ENCODE assay signal across 8 mouse cellular contexts in the genomic region with DNA sequence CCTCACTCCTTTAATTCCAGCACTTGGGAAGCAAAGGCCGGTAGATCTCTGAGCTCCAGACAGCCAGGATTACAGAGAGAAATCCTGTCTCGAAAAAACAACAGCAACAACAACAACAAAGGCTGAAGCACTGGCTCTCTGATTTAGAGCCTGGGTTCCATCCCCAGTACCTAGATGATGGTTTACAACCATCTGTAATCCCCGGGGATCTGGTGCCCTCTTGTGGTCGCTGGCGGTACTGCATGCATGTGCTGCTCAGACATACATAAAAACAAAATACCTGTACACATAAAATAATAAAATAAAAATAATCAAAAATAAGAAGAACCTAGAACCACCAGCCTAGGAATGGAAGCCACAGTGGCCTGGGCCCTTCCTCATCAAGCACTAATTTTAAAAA. TPM values are rescaled to one million over a fixed set of nuclear protein-coding genes. Genes with fewer than 3 reads are reported as not detected.
DNase-seq lines count a peak whose midpoint lies in the region; ATAC-seq and TF ChIP-seq lines count a peak whose summit lies in the region.

No protein-coding gene starts in this region.

- H3K4me1 ChIP-seq in intestine, postnatal 0 days (replicated peaks; ENCODE audit: control insufficient read depth, insufficient read depth, low read length) = no peaks in the 10 kb centered on the region
- 0 out of 2 replicates have a peak, but pooled peaks cover 7% of the 10 kb centered on the region for H3K4me1 ChIP-seq in intestine, embryonic 16.5 days (ENCODE audit: control insufficient read depth, insufficient read depth, low read length)
- H3K4me1 ChIP-seq in CH12.LX (ENCODE audit: control insufficient read depth in 1 of 2, insufficient read depth in 2 of 2) = 0 out of 4 replicates have a peak, but pooled peaks cover 1 to 2% of the 10 kb centered on the region in 2 experiments
- no peaks in the 10 kb centered on the region for H3K4me1 ChIP-seq in embryonic facial prominence, embryonic 14.5 days (ENCODE audit: control insufficient read depth, insufficient read depth, low read length)
- H3K4me1 ChIP-seq in limb, embryonic 13.5 days = no peaks in the 10 kb centered on the region; the same call in 1 of the 2 replicates

- H3K4me2 ChIP-seq in intestine, postnatal 0 days (replicated peaks; ENCODE audit: low read depth) = no peak overlapping the region
- no peak overlapping the region for H3K4me2 ChIP-seq in intestine, embryonic 16.5 days (ENCODE audit: low read depth, low read length)
- H3K4me2 ChIP-seq in CH12.LX (ENCODE audit: insufficient read depth, low read depth, poor library complexity, severe bottlenecking) = peak overlapping the region; percentile 52; the same call in 1 of the 2 replicates
- H3K4me2 ChIP-seq in embryonic facial prominence, embryonic 14.5 days (ENCODE audit: low read depth, low read length) = 0 out of 2 replicates have a peak overlapping the region, but pooled peaks have one; percentile 5
- 0 out of 2 replicates have a peak overlapping the region, but pooled peaks have one; percentile 9 for H3K4me2 ChIP-seq in limb, embryonic 13.5 days (replicated peaks)

- H3K27me3 ChIP-seq in intestine, postnatal 0 days (replicated peaks; ENCODE audit: control insufficient read depth, insufficient read depth, low read length) = no peaks in the 10 kb centered on the region
- H3K27me3 ChIP-seq in intestine, embryonic 16.5 days (replicated peaks; ENCODE audit: control insufficient read depth, insufficient read depth, low read length) = no peaks in the 10 kb centered on the region
- peaks cover 67% of the 10 kb centered on the region for H3K27me3 ChIP-seq in CH12.LX (replicated peaks)
- H3K27me3 ChIP-seq in embryonic facial prominence, embryonic 14.5 days (replicated peaks; ENCODE audit: control insufficient read depth, insufficient read depth, low read length) = no peaks in the 10 kb centered on the region
- 0 out of 2 replicates have a peak, but pooled peaks cover 2% of the 10 kb centered on the region for H3K27me3 ChIP-seq in limb, embryonic 13.5 days

- H3K79me2 ChIP-seq in CH12.LX (replicated peaks; ENCODE audit: control insufficient read depth, extremely low read depth, insufficient read depth, poor library complexity, severe bottlenecking) = no peaks in the 10 kb centered on the region

- TF ChIP-seq POLR2A in CH12.LX (IDR thresholded peaks at IDR 0.05; ENCODE audit: low read depth, low read length) = no peak

- in situ Hi-C loops in CH12.LX (cut with MboI; ENCODE audit: low pct_ligation_motif_present, low pct_unique_long_range_greater_than_20kb, low sequenced_read_pairs) = no loop called here

- peak; percentile 47 for TF ChIP-seq RAD21 in CH12.LX (IDR thresholded peaks at IDR 0.05; ENCODE audit: low read depth, low read length)

- 10% methylated on average over 5 of the region's 5 CpGs for WGBS in intestine, postnatal 0 days
- WGBS in intestine, embryonic 16.5 days = 9% methylated on average over 5 of the region's 5 CpGs
- 13% methylated on average over 5 of the region's 5 CpGs for WGBS in embryonic facial prominence, embryonic 14.5 days
- WGBS in limb, embryonic 13.5 days = 11% methylated on average over 5 of the region's 5 CpGs

- no peak overlapping the region for H3K4me3 ChIP-seq in intestine, postnatal 0 days (ENCODE audit: low read depth, low read length)
- no peak overlapping the region for H3K4me3 ChIP-seq in intestine, embryonic 16.5 days (ENCODE audit: low read length)
- no peak overlapping the region for H3K4me3 ChIP-seq in CH12.LX (replicated peaks in 1 of 3; ENCODE audit: low read depth in 2 of 3, low read length in 2 of 3, poor library complexity in 1 of 3)
- H3K4me3 ChIP-seq in embryonic facial prominence, embryonic 14.5 days (ENCODE audit: low read depth, low read length) = no peak overlapping the region
- H3K4me3 ChIP-seq in limb, embryonic 13.5 days = no peak overlapping the region

- no peaks in the 10 kb centered on the region for H3K9me3 ChIP-seq in intestine, postnatal 0 days (ENCODE audit: control insufficient read depth)
- no peaks in the 10 kb centered on the region for H3K9me3 ChIP-seq in intestine, embryonic 16.5 days (ENCODE audit: control insufficient read depth, low read length)
- H3K9me3 ChIP-seq in CH12.LX (replicated peaks; ENCODE audit: low read length) = peaks cover 3% of the 10 kb centered on the region
- no peaks in the 10 kb centered on the region for H3K9me3 ChIP-seq in embryonic facial prominence, embryonic 14.5 days (ENCODE audit: control insufficient read depth, low read length)
- no peaks in the 10 kb centered on the region for H3K9me3 ChIP-seq in limb, embryonic 13.5 days

- peak; percentile 95 for TF ChIP-seq CTCF in intestine, postnatal 0 days (IDR thresholded peaks at IDR 0.05; ENCODE audit: low read depth)
- peak; percentile 93 to 100 for TF ChIP-seq CTCF in CH12.LX (conservative IDR thresholded peaks at IDR 0.05 in 1 of 2, IDR thresholded peaks at IDR 0.05 in 1 of 2; ENCODE audit: low read depth in 2 of 2, low read length in 2 of 2)

- DNase-seq in CH12.LX (ENCODE audit: extremely low read depth) (peak; percentile 71), adipocyte (ENCODE audit: low spot score) (peak; percentile 70)
- DNase-seq in embryonic facial prominence, embryonic 14.5 days (ENCODE audit: low spot score) = peak; percentile 33
- peak; percentile 48 for DNase-seq in retina, postnatal 7 days (ENCODE audit: low read depth, low spot score)

- dilution Hi-C loops in CH12.LX (cut with MboI; ENCODE audit: extremely low pct_ligation_motif_present, extremely low pct_unique_long_range_greater_than_20kb, low sequenced_read_pairs) = no loop called here

- H3K9ac ChIP-seq in intestine, postnatal 0 days (ENCODE audit: low read depth, low read length) = no peak overlapping the region
- no peak overlapping the region for H3K9ac ChIP-seq in intestine, embryonic 16.5 days (ENCODE audit: low read depth, low read length)
- H3K9ac ChIP-seq in CH12.LX (ENCODE audit: insufficient read depth, low read depth) = no peak overlapping the region
- H3K9ac ChIP-seq in embryonic facial prominence, embryonic 14.5 days (ENCODE audit: low read depth, low read length) = no peak overlapping the region
- no peak overlapping the region for H3K9ac ChIP-seq in limb, embryonic 13.5 days

- H3K36me3 ChIP-seq in intestine, postnatal 0 days (ENCODE audit: control insufficient read depth, insufficient read depth) = no peaks in the 10 kb centered on the region
- H3K36me3 ChIP-seq in intestine, embryonic 16.5 days (ENCODE audit: control insufficient read depth, insufficient read depth, low read length) = no peaks in the 10 kb centered on the region
- no peaks in the 10 kb centered on the region for H3K36me3 ChIP-seq in CH12.LX (replicated peaks in 1 of 2; ENCODE audit: control insufficient read depth in 1 of 2, insufficient read depth in 1 of 2, low read length in 1 of 2)
- no peaks in the 10 kb centered on the region for H3K36me3 ChIP-seq in embryonic facial prominence, embryonic 14.5 days (ENCODE audit: control insufficient read depth, insufficient read depth, low read length)
- no peaks in the 10 kb centered on the region for H3K36me3 ChIP-seq in limb, embryonic 13.5 days

- H3K27ac ChIP-seq in intestine, postnatal 0 days (ENCODE audit: low read depth, low read length) = no peak overlapping the region
- no peak overlapping the region for H3K27ac ChIP-seq in intestine, embryonic 16.5 days (ENCODE audit: low read length)
- no peak overlapping the region for H3K27ac ChIP-seq in CH12.LX (ENCODE audit: insufficient read depth, low read depth)
- no peak overlapping the region for H3K27ac ChIP-seq in embryonic facial prominence, embryonic 14.5 days (replicated peaks; ENCODE audit: low read depth, low read length)
- no peak overlapping the region for H3K27ac ChIP-seq in limb, embryonic 13.5 days

- no peak for TF ChIP-seq EP300 in CH12.LX (IDR thresholded peaks at IDR 0.05; ENCODE audit: low read length)

- ATAC-seq in intestine, postnatal 0 days = no peak
- no peak for ATAC-seq in intestine, embryonic 16.5 days
- ATAC-seq in embryonic facial prominence, embryonic 14.5 days (ENCODE audit: low read depth) = no peak
- no peak for ATAC-seq in limb, embryonic 13.5 days (ENCODE audit: low FRiP score, low read depth)
- no peak for ATAC-seq in megakaryocyte-erythroid progenitor cell, adult 5-6 weeks (replicated peaks; ENCODE audit: low FRiP score, low TSS enrichment, poor library complexity, severe bottlenecking)

RNA-seq across cellular contexts. Expression of gene Eif1, which starts 19.4 kb away (rescaled TPM):
- 1,650 and 1,730 TPM in 2 replicates for polyA plus RNA-seq in intestine, postnatal 0 days (2015; fragmentation: Nextera tagmentation; extraction: Ambion mirVana)
- polyA plus RNA-seq in intestine, embryonic 16.5 days (2015; fragmentation: Nextera tagmentation; extraction: Ambion mirVana) = 1,811 and 1,878 TPM in 2 replicates
- total RNA-seq in CH12.LX (2012; rRNA removed) (249 and 265 TPM in 2 replicates), CH12.LX (2014; rRNA removed) (401 and 406 TPM in 2 replicates)
- polyA plus RNA-seq in CH12.LX (2012; ENCODE audit: insufficient read length, low read depth) = 989 and 1,001 TPM in 2 replicates
- polyA plus RNA-seq in embryonic facial prominence, embryonic 14.5 days (2014; fragmentation: Nextera tagmentation; extraction: Ambion mirVana) = 1,802 and 1,879 TPM in 2 replicates
- polyA plus RNA-seq in limb, embryonic 13.5 days (2015; fragmentation: Nextera tagmentation; extraction: Ambion mirVana) = 1,631 and 1,669 TPM in 2 replicates
- 1,051 and 1,260 TPM in 2 replicates for total RNA-seq in megakaryocyte-erythroid progenitor cell, adult 5-6 weeks (2014; fragmentation: Nextera tagmentation)
- 170 and 204 TPM in 2 replicates for total RNA-seq in megakaryocyte-erythroid progenitor cell, adult 5-6 weeks (2017)

RNA-seq across cellular contexts. Expression of gene Krt42, which starts 30.6 kb away (rescaled TPM):
- 0.12 and 0.18 TPM in 2 replicates for polyA plus RNA-seq in intestine, postnatal 0 days (2015; fragmentation: Nextera tagmentation; extraction: Ambion mirVana)
- not detected in 2 replicates for polyA plus RNA-seq in intestine, embryonic 16.5 days (2015; fragmentation: Nextera tagmentation; extraction: Ambion mirVana)
- total RNA-seq in CH12.LX (2012; rRNA removed) (not detected in 2 replicates), CH12.LX (2014; rRNA removed) (not detected in 2 replicates)
- not detected in 2 replicates for polyA plus RNA-seq in CH12.LX (2012; ENCODE audit: insufficient read length, low read depth)
- polyA plus RNA-seq in embryonic facial prominence, embryonic 14.5 days (2014; fragmentation: Nextera tagmentation; extraction: Ambion mirVana) = 0.22 TPM in 1 of 2 replicates, not detected in the other
- polyA plus RNA-seq in limb, embryonic 13.5 days (2015; fragmentation: Nextera tagmentation; extraction: Ambion mirVana) = not detected in 2 replicates
- total RNA-seq in megakaryocyte-erythroid progenitor cell, adult 5-6 weeks (2014; fragmentation: Nextera tagmentation) = not detected in 2 replicates
- not detected in 2 replicates for total RNA-seq in megakaryocyte-erythroid progenitor cell, adult 5-6 weeks (2017)

RNA-seq across cellular contexts. Expression of gene Gast, which starts 33.9 kb away (rescaled TPM):
- polyA plus RNA-seq in intestine, postnatal 0 days (2015; fragmentation: Nextera tagmentation; extraction: Ambion mirVana) = 1.1 and 5.0 TPM in 2 replicates
- 0.77 and 0.80 TPM in 2 replicates for polyA plus RNA-seq in intestine, embryonic 16.5 days (2015; fragmentation: Nextera tagmentation; extraction: Ambion mirVana)
- total RNA-seq in CH12.LX (2012; rRNA removed) (not detected in 2 replicates), CH12.LX (2014; rRNA removed) (not detected in 2 replicates)
- not detected in 2 replicates for polyA plus RNA-seq in CH12.LX (2012; ENCODE audit: insufficient read length, low read depth)
- 1.0 and 1.1 TPM in 2 replicates for polyA plus RNA-seq in embryonic facial prominence, embryonic 14.5 days (2014; fragmentation: Nextera tagmentation; extraction: Ambion mirVana)
- not detected in 2 replicates for polyA plus RNA-seq in limb, embryonic 13.5 days (2015; fragmentation: Nextera tagmentation; extraction: Ambion mirVana)
- total RNA-seq in megakaryocyte-erythroid progenitor cell, adult 5-6 weeks (2014; fragmentation: Nextera tagmentation) = not detected in 2 replicates
- not detected in 2 replicates for total RNA-seq in megakaryocyte-erythroid progenitor cell, adult 5-6 weeks (2017)

RNA-seq across cellular contexts. Expression of gene Krt17, which starts 39.5 kb away (rescaled TPM):
- polyA plus RNA-seq in intestine, postnatal 0 days (2015; fragmentation: Nextera tagmentation; extraction: Ambion mirVana) = 5.3 and 7.8 TPM in 2 replicates
- 11.5 and 11.8 TPM in 2 replicates for polyA plus RNA-seq in intestine, embryonic 16.5 days (2015; fragmentation: Nextera tagmentation; extraction: Ambion mirVana)
- total RNA-seq in CH12.LX (2012; rRNA removed) = 0.76 and 0.97 TPM in 2 replicates
- 0.15 TPM in 1 of 2 replicates, not detected in the other for total RNA-seq in CH12.LX (2014; rRNA removed)
- polyA plus RNA-seq in CH12.LX (2012; ENCODE audit: insufficient read length, low read depth) = not detected in 2 replicates
- polyA plus RNA-seq in embryonic facial prominence, embryonic 14.5 days (2014; fragmentation: Nextera tagmentation; extraction: Ambion mirVana) = 129 and 152 TPM in 2 replicates
- 43.9 and 52.1 TPM in 2 replicates for polyA plus RNA-seq in limb, embryonic 13.5 days (2015; fragmentation: Nextera tagmentation; extraction: Ambion mirVana)
- not detected in 2 replicates for total RNA-seq in megakaryocyte-erythroid progenitor cell, adult 5-6 weeks (2014; fragmentation: Nextera tagmentation)
- not detected in 2 replicates for total RNA-seq in megakaryocyte-erythroid progenitor cell, adult 5-6 weeks (2017)

RNA-seq across cellular contexts. Expression of gene Krt16, which starts 51.6 kb away (rescaled TPM):
- not detected in 2 replicates for polyA plus RNA-seq in intestine, postnatal 0 days (2015; fragmentation: Nextera tagmentation; extraction: Ambion mirVana)
- polyA plus RNA-seq in intestine, embryonic 16.5 days (2015; fragmentation: Nextera tagmentation; extraction: Ambion mirVana) = not detected in 2 replicates
- 0.08 TPM in 1 of 2 replicates, not detected in the other for total RNA-seq in CH12.LX (2012; rRNA removed)
- total RNA-seq in CH12.LX (2014; rRNA removed) = not detected in 2 replicates
- polyA plus RNA-seq in CH12.LX (2012; ENCODE audit: insufficient read length, low read depth) = not detected in 2 replicates
- polyA plus RNA-seq in embryonic facial prominence, embryonic 14.5 days (2014; fragmentation: Nextera tagmentation; extraction: Ambion mirVana) = 1.2 and 1.8 TPM in 2 replicates
- polyA plus RNA-seq in limb, embryonic 13.5 days (2015; fragmentation: Nextera tagmentation; extraction: Ambion mirVana) = 0.13 and 0.19 TPM in 2 replicates
- not detected in 2 replicates for total RNA-seq in megakaryocyte-erythroid progenitor cell, adult 5-6 weeks (2014; fragmentation: Nextera tagmentation)
- total RNA-seq in megakaryocyte-erythroid progenitor cell, adult 5-6 weeks (2017) = not detected in 2 replicates

Comparison
In these comparisons a context has a peak if more than half of its experiments do, and no peak if none do; other contexts are left out.
1. H3K4me2 ChIP-seq: peak in CH12.LX (single experiment), embryonic facial prominence, embryonic 14.5 days (single experiment) and limb, embryonic 13.5 days (single experiment); none in intestine, postnatal 0 days (single experiment) and intestine, embryonic 16.5 days (single experiment).
2. Peak in every context shown above with its lines, with median percentiles within 50 percentile points of each other: DNase-seq.